Mouse (Mus musculus) urinary bladder, adult 2 months (tissue): ENCODE data around the gene Ap2s1. TPM values are rescaled to one million over a fixed set of nuclear protein-coding genes. Genes with fewer than 3 reads are reported as not detected.
A peak's percentile ranks its signal among the peaks of the same experiment; 100 is the strongest.

Experiments
- DNase-seq: peaks from one replicate; pipeline ENCODE4 v3.0.0; 2022; ENCODE audit warnings: low spot score
- polyA plus RNA-seq: library from polyadenylated mRNA; depleted of rRNA; stranded (reverse); fragments of >200 nt; gene quantifications from 2 replicates; pipeline ENCODE4 v1.2.3, GENCODE M21; 2012

Ap2s1 gene
- polyA plus RNA-seq, 1 experiment: 236 TPM

- DNase-seq: no peak
Measured at GRCm38 (mm10) chr7:16755362-16756017, 17.3 kb downstream of the Ap2s1 start.

- no peak for DNase-seq
Measured at GRCm38 (mm10) chr7:16758872-16759574, 20.8 kb downstream of the Ap2s1 start.

- no peak for DNase-seq
Measured at GRCm38 (mm10) chr7:16760292-16760691, 22.1 kb downstream of the Ap2s1 start.

GRCm38 (mm10) chr7:16761005-16761481 is 22.8 kb downstream of the Ap2s1 start:
- peak; percentile 38 for DNase-seq

GRCm38 (mm10) chr7:16761630-16762029 is 23.4 kb downstream of the Ap2s1 start:
- DNase-seq: no peak

- DNase-seq: no peak
Measured at GRCm38 (mm10) chr7:16763463-16764218, 25.4 kb downstream of the Ap2s1 start.

- DNase-seq: no peak
Measured at GRCm38 (mm10) chr7:16766443-16766842, 28.2 kb downstream of the Ap2s1 start.

GRCm38 (mm10) chr7:16775888-16776287 is 37.7 kb downstream of the Ap2s1 start:
- no peak for DNase-seq

GRCm38 (mm10) chr7:16780076-16780475 is 41.9 kb downstream of the Ap2s1 start:
- DNase-seq: peak; percentile 41

- peak; percentile 91 for DNase-seq
Measured at GRCm38 (mm10) chr7:16780825-16781554, 42.8 kb downstream of the Ap2s1 start, which contains the start of gene Slc1a5. Slc1a5 (plus strand) TSS chr7:16781340.

GRCm38 (mm10) chr7:16781555-16781815 is 43.3 kb downstream of the Ap2s1 start:
- no peak for DNase-seq

GRCm38 (mm10) chr7:16781816-16782554 is 43.8 kb downstream of the Ap2s1 start:
- peak; percentile 45 for DNase-seq

- DNase-seq: no peak
Measured at GRCm38 (mm10) chr7:16782555-16783125, 44.4 kb downstream of the Ap2s1 start.

- no peak for DNase-seq
Measured at GRCm38 (mm10) chr7:16783224-16783688, 45.0 kb downstream of the Ap2s1 start.

GRCm38 (mm10) chr7:16783758-16784415 is 45.7 kb downstream of the Ap2s1 start:
- DNase-seq: peak; percentile 38

GRCm38 (mm10) chr7:16784498-16784976 is 46.3 kb downstream of the Ap2s1 start:
- DNase-seq: no peak

- DNase-seq: no peak
Measured at GRCm38 (mm10) chr7:16785541-16786083, 47.4 kb downstream of the Ap2s1 start.

- no peak for DNase-seq
Measured at GRCm38 (mm10) chr7:16792316-16792715, 54.1 kb downstream of the Ap2s1 start.

GRCm38 (mm10) chr7:16793010-16793725 is 55.0 kb downstream of the Ap2s1 start:
- no peak for DNase-seq
